Mouse (Mus musculus) MEL (cell line): ENCODE data around the gene Zfp78.

Experiments used
- CHD1 ChIP-seq: IDR thresholded peaks from 2 replicates; pipeline ENCODE4 v1.6.1; 2012; ENCODE audit warnings: low read depth, mild to moderate bottlenecking, inconsistent platforms, low read length, improper control_type of control experiment
- CTCF ChIP-seq, 3 experiments: IDR thresholded peaks in 2 of 3; conservative IDR thresholded peaks in 1 of 3; 2 replicates each; pipeline ENCODE4 v1.5.1; 2011 to 2012; ENCODE audit warnings: low read length in 3 of 3, low read depth in 2 of 3, mild to moderate bottlenecking in 2 of 3, improper control_type of control experiment in 1 of 3, inconsistent platforms in 1 of 3, mixed read lengths in 1 of 3, moderate library complexity in 1 of 3; ENCODE audit not compliant: control insufficient read depth in 1 of 3, insufficient read depth in 1 of 3, poor library complexity in 1 of 3, severe bottlenecking in 1 of 3
- E2F4 ChIP-seq: IDR thresholded peaks from 2 replicates; pipeline ENCODE4 v1.6.1; 2011; ENCODE audit warnings: low read depth, low read length, improper control_type of control experiment, borderline replicate concordance
- EP300 ChIP-seq, 2 experiments: IDR thresholded peaks; 2 replicates each; pipeline ENCODE4 v1.6.1; 2011; ENCODE audit warnings: improper control_type of control experiment in 2 of 2, low read length in 2 of 2, low read depth in 1 of 2, mild to moderate bottlenecking in 1 of 2
- ETS1 ChIP-seq: IDR thresholded peaks from 2 replicates; pipeline ENCODE4 v1.6.1; 2012; ENCODE audit warnings: low read depth, mild to moderate bottlenecking, inconsistent platforms, low read length, improper control_type of control experiment, moderate library complexity
- GATA1 ChIP-seq: IDR thresholded peaks from 2 replicates; pipeline ENCODE4 v1.6.1; 2011; ENCODE audit warnings: low read depth, low read length, improper control_type of control experiment
- MAX ChIP-seq: IDR thresholded peaks from 2 replicates; pipeline ENCODE4 v1.6.1; 2011; ENCODE audit warnings: low read length, improper control_type of control experiment
- MAZ ChIP-seq: IDR thresholded peaks from 2 replicates; pipeline ENCODE4 v1.6.1; 2012; ENCODE audit warnings: low read depth, mild to moderate bottlenecking, inconsistent platforms, low read length, improper control_type of control experiment
- MYC ChIP-seq: IDR thresholded peaks from 2 replicates; pipeline ENCODE4 v1.6.1; 2011; ENCODE audit warnings: low read depth, mild to moderate bottlenecking, low read length, improper control_type of control experiment, moderate library complexity
- NELFE ChIP-seq: IDR thresholded peaks from 2 replicates; pipeline ENCODE4 v1.6.1; 2011; ENCODE audit warnings: low read depth, low read length, improper control_type of control experiment
- POLR2A ChIP-seq, 2 experiments: IDR thresholded peaks; 2 replicates each; pipeline ENCODE4 v1.6.1; 2011 to 2012; ENCODE audit warnings: low read length in 2 of 2, mild to moderate bottlenecking in 2 of 2, control low read depth in 1 of 2, improper control_type of control experiment in 1 of 2, low read depth in 1 of 2, moderate library complexity in 1 of 2; ENCODE audit not compliant: control insufficient read depth in 1 of 2, insufficient read depth in 1 of 2, poor library complexity in 1 of 2
- SMC3 ChIP-seq: IDR thresholded peaks from 2 replicates; pipeline ENCODE4 v1.6.1; 2011; ENCODE audit warnings: low read depth, low read length, improper control_type of control experiment
- TAL1 ChIP-seq: IDR thresholded peaks from 2 replicates; pipeline ENCODE4 v1.6.1; 2012; ENCODE audit warnings: mild to moderate bottlenecking, inconsistent platforms, low read length, moderate library complexity, mixed read lengths
- ZNF384 ChIP-seq: IDR thresholded peaks from 2 replicates; pipeline ENCODE4 v1.6.1; 2012; ENCODE audit warnings: low read depth, mild to moderate bottlenecking, inconsistent platforms, low read length, improper control_type of control experiment

DNA sequence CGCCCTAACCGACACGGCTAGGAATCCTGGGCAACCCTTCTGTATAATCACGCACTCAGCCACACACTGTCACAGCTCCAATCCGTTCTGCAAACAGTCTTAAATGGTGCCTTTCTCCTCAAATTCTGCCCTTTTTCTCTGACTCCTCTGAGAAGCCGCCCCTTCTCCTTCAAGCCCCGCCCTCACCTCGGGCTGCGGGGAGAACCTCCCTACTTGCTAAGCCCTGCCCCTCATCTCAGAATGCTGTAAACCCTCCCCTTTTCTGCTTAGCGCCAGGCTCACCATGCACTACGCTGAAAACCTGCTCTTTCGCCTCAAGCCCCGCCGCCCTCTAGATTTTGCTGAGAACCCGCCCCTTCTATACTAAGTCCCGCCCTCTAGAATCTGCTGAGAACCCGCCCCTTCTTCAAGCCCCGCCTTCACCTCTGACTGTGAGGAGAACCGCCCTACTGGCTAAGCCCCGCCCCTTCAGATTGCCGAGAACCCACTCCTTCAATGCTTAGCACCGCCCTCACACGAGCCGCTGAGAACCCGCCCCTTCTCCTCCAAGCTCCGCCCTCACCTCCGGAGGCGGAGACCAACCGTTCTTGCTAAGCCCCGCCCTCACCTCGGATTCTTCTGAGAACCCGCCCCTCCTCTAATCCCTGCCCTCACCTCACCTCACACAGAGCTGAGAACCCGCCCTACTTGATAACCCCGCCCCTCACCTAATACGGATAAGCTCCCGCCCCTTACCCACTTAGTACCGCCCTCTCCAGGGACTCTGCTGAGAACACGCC lies 623 bp upstream of the Zfp78 start:
- TF ChIP-seq TAL1 (no peak), CTCF (IDR thresholded peaks at IDR 0.05 in 2 of 3, conservative IDR thresholded peaks at IDR 0.05 in 1 of 3; ENCODE audit: control insufficient read depth in 1 of 3, insufficient read depth in 1 of 3, low read depth in 2 of 3, low read length in 3 of 3, poor library complexity in 1 of 3, severe bottlenecking in 1 of 3) (no peak), MAZ (no peak), POLR2A (IDR thresholded peaks at IDR 0.05; ENCODE audit: control insufficient read depth in 1 of 2, insufficient read depth in 1 of 2, low read depth in 1 of 2, low read length in 2 of 2, poor library complexity in 1 of 2) (no peak), MAX (no peak), ETS1 (no peak), NELFE (no peak), GATA1 (no peak), EP300 (IDR thresholded peaks at IDR 0.05; ENCODE audit: low read depth in 1 of 2, low read length in 2 of 2) (no peak), SMC3 (no peak), CHD1 (no peak), MYC (no peak), E2F4 (no peak), ZNF384 (no peak)
